Mouse (Mus musculus) megakaryocyte, adult 5-6 weeks (primary cell): ENCODE data around the gene Snapin. TPM values are rescaled to one million over a fixed set of nuclear protein-coding genes. Genes with fewer than 3 reads are reported as not detected.

Experiments
- ATAC-seq: 2 replicates; pipeline ENCODE4 v1.8.0; 2016; ENCODE audit warnings: mild to moderate bottlenecking, inconsistent platforms; ENCODE audit not compliant: poor library complexity, severe bottlenecking
- total RNA-seq, 2 experiments: library from RNA; stranded (forward) in 1 of 2; stranded (reverse) in 1 of 2; fragments of 153-499, 151-499 nt in 1 of 2; fragments of 221-1000, 200-1000 nt in 1 of 2; gene quantifications; 2 replicates each; pipeline versions ENCODE4 v1.2.3 to v1.2.4; 2015 to 2017

The Snapin gene
- total RNA-seq (2015): 41.6 and 47.3 TPM in 2 replicates
- 40.9 and 49.5 TPM in 2 replicates for total RNA-seq (2017)

GRCm38 (mm10) chr3:90490696-90491256 is at the start of gene Snapin:
Gene Snapin (minus strand): TSS chr3:90491033.
- peak; percentile 99 for ATAC-seq

GRCm38 (mm10) chr3:90537905-90538296 is 47.1 kb upstream of the Snapin start:
- no peak for ATAC-seq

GRCm38 (mm10) chr3:90537141-90537904 is 46.5 kb upstream of the Snapin start, which contains the start of gene S100a16:
Gene S100a16 (plus strand): TSS chr3:90537254.
- ATAC-seq: no peak

GRCm38 (mm10) chr3:90535446-90535845 is 44.6 kb upstream of the Snapin start:
- no peak for ATAC-seq

GRCm38 (mm10) chr3:90531713-90532112 is 40.9 kb upstream of the Snapin start:
- no peak for ATAC-seq

GRCm38 (mm10) chr3:90527291-90527873 is 36.5 kb upstream of the Snapin start:
- no peak for ATAC-seq

- ATAC-seq: peak; percentile 70
Measured at GRCm38 (mm10) chr3:90526580-90526979, 35.7 kb upstream of the Snapin start, which contains the start of gene S100a14. Gene S100a14 (plus strand): TSS chr3:90526856.

GRCm38 (mm10) chr3:90526076-90526475 is 35.2 kb upstream of the Snapin start:
- no peak for ATAC-seq

GRCm38 (mm10) chr3:90525421-90525820 is 34.6 kb upstream of the Snapin start:
- ATAC-seq: peak; percentile 97

- ATAC-seq: no peak
Measured at GRCm38 (mm10) chr3:90517711-90518110, 26.9 kb upstream of the Snapin start.

GRCm38 (mm10) chr3:90515789-90516188 is 25.0 kb upstream of the Snapin start:
- no peak for ATAC-seq

- ATAC-seq: peak; percentile 14; the same call in 1 of the 2 replicates
Measured at GRCm38 (mm10) chr3:90515242-90515641, 24.4 kb upstream of the Snapin start.

GRCm38 (mm10) chr3:90514691-90515090 is 23.9 kb upstream of the Snapin start:
- ATAC-seq: peak; percentile 83

GRCm38 (mm10) chr3:90513796-90514590 is 23.2 kb upstream of the Snapin start, which contains the start of the genes S100a1 and S100a13:
Gene S100a1 (minus strand): TSS chr3:90514392.
Gene S100a13 (plus strand): TSS chr3:90514435.
- ATAC-seq: peak; percentile 64

GRCm38 (mm10) chr3:90512948-90513642 is 22.3 kb upstream of the Snapin start:
- no peak for ATAC-seq

- ATAC-seq: no peak
Measured at GRCm38 (mm10) chr3:90512276-90512675, 21.4 kb upstream of the Snapin start.

GRCm38 (mm10) chr3:90509747-90510123 is 18.9 kb upstream of the Snapin start:
- no peak for ATAC-seq

- peak; percentile 90 for ATAC-seq
Measured at GRCm38 (mm10) chr3:90508950-90509746, 18.3 kb upstream of the Snapin start, which contains the start of gene Chtop. Gene Chtop (minus strand): TSS chr3:90509498.

- ATAC-seq: no peak
Measured at GRCm38 (mm10) chr3:90508287-90508949, 17.6 kb upstream of the Snapin start.
